Mouse (Mus musculus): ENCODE measurements at regions not wholly inside any gene's neighbourhood (a gene's known extent, or its start where the extent isn't known, plus 50 kb on each side); places are given as distances from the start of the nearest gene placed in this dataset.

DNA sequence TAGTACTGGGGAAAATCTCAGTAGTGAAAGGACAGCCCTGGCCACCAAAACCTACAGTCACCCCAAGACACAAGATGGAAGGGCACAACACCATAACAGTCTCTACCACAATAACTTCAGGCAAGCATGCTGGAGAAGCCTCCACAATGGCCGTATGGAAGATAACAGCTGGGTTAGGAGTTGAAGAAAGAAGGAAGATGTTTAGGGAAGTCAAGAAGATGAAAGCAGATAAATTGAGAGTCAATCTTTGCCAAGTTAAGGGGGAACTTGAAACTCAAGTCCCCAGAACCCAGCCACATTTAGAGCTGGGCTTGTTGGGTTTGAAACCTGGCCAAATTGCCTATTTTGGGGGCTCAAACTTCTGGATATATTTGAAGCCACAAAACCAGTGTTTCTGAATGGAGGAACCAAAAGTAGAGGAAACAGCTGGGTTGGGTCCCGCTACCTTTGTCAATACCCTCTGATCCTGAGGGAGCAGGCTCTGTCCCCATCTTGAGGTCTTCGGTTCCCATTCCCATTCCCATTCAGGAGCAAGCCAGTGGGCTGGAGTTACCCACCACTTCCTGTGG, 147.8 kb downstream of the Cdc5l start:
- DNase-seq: no peak

DNA sequence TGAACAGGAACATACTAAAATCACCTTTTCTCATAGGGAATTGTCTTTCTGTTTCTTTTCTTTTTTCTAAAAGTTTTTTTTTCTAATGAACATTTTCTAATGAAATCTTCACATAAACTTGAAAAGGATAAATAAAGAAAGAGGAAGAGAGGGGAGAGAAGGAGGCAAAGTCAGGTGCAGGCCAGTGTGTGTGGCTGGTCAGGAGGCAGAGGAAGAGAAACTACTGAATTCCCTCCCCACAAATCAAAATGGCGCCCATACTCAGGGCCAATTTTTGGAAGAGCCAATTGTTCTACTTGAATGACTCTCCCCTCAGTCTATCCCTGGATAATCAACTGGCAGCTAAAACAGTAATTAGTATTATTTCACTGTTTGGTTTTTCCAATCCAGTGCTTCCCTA, 152.0 kb downstream of the Cdc5l start:
- DNase-seq: no peak

GRCm38 (mm10) chr17:45279811-45280205, 153.7 kb downstream of the Cdc5l start:
- no peak for DNase-seq

- DNase-seq: no peak
Observed at GRCm38 (mm10) chr17:45279075-45279810, 154.3 kb downstream of the Cdc5l start.

DNA sequence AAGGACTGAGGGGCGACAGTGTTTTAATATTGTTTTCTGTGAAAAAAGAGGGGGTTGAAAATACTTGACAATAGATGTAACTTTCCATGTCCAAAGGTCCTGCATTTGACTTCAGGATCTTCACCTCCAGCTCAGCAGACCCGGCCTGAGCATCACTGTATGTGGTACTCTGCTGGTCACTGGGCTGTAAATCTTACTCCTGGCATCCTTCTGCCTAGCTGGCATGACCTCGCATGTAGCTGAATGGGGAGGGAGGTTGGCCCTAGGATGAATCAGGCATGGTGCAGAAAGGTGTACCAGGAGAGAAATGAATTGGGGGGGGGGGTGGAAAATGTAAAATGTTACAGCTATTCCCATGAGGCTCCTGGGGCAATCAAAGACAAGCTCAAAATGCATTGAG, 156.0 kb downstream of the Cdc5l start:
- no peak for DNase-seq

DNA sequence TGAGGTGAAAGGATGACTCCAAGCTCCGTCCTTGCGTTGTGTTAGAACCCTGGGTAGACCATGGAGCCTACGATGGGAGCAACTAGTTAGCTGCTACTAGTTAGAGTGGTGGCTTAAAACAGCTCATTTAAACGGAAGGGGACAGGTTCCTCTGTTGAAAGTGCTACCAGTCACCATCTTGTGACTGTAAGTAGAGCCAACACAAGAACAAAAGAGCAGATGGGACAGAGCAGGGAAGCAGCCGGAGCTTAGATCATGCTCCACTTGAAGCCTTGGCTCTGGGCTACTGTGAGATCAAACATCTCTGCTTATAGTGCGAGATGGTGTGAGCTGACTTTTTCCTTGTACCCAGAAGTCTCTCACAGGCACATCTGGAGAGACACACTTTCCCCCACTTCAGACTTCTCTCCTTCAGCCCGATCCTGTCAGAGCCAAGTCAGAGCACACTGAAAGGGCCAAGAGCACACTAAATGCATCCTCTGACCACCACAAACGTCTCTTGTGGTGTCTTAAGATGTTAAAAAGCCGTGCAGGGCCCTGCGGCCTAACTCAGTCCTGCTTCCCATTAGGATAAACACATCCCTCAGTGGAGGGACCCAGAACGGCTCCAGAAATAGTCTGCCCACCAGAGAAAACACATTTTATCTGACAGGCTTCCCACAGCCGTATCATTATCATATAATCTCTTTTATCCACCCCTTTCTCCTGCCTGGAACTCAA, 156.7 kb downstream of the Cdc5l start:
- no peak for DNase-seq

DNA sequence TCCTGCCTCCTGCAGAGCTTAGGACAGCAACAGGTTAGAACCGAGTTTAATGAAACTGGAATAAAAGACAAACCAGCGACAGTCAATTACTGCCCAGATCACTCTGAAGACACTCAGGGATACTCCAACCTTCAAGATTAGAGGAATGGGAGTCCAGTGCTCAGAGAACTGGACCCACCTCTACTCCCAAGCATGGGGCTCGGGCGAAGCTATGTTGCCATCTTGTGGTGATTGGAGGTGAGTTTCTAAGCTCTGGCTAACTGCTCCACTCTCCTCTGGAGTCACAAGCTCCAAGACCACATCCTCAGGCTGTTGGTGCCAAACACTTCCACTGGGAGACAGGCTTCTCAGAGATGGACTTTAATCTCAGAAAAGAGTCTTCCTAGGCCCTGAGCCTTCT, 158.6 kb downstream of the Cdc5l start:
- no peak for DNase-seq

- no peak for DNase-seq
Observed at GRCm38 (mm10) chr17:45266776-45267175, 166.8 kb downstream of the Cdc5l start.

DNA sequence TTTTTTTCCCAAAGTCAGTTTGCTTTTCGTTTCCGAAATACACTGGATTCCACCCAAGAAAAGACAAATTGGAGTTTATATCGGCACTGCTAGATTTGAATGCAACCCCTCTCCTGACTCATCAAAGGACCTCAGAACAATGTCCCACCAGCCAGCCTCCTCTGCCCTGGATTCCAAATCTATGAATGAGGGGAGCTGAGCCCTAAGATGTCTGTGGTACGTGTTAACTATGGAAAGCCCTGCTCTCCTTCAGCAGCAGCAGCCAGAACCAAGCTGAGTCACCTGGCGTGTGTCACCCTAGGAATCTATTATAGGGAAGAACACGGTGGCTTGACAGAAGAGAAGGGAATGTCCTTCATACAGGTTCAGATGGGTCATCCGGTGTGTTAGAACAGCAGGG, 167.9 kb downstream of the Cdc5l start:
- no peak for DNase-seq

DNA sequence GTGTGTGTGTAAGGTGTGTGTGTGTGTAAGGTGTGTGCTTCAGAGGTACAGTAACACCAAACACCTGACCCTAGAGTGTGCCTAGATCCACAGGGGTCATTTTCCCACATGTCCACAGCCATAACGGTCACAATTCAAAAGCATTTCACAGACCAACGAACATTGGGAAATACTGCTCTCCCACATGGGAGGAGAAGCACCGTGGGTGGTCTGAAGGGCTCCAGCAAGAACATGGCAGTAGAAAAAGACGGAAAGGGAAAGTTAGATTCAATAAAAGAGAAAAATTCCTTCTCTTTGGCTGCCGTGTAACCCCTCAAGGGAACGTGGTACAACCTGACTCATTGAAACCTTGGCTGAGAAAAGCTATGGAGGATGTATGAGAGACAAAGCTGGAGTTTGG, 169.1 kb downstream of the Cdc5l start:
- DNase-seq: no peak

DNA sequence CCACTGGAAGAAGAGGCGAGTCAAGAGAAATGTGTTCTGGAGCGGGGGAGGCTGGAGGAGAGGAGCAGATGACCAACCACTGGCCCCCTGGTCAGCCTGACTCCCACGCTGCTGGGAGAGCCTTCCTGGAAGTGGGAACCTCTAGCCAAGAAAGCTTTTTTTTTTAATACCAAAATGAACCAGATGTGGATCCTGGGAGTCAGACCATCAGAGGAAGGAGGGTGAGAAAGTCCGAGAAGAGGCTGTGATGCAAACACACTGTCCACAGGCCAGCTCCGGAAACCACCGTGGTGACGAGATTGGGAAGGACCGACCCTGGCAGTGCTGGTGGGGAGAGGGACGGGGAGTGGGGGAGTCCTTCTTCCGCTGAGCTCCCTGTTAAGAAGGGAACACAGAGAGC, 173.1 kb downstream of the Cdc5l start:
- DNase-seq: no peak

- DNase-seq: peak; percentile 8
Observed at GRCm38 (mm10) chr17:45258007-45258406, 175.5 kb downstream of the Cdc5l start.

- no peak for DNase-seq
Observed at GRCm38 (mm10) chr17:45252593-45253230, 180.8 kb downstream of the Cdc5l start.

DNA sequence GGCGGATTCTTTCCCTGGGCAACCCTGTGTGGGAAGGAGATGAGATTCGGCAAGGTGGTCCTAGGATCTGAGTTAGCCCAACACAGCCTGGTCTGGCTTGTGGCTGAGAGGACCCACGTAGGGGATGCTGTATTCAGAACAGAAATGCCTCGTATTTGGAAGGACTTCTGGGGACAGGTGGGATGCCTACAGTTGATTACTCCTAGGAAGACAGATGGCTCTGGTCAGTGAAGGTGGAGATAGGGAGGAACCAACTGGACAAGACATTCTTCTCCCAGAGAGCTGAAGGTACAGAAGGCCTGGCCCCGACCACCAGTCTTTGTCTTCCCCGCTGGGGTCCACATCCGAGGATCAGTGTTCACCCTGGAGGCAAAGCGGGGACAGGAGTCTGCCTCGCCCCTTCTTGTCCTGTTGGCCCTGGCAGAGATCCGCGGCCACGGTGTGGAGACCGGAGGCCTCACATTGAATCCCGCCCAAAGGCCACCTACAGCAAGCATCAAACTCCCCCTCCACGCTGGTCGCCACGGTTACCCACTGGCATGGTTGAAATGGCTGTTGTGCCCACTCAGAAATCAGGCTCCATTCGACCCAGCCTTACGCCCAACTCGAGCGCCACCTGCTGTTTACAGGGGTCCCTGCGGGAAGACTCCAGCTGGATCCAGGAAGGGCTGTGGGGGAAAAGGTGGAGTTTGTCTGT, 182.4 kb downstream of the Cdc5l start:
- peak; percentile 73 for DNase-seq

DNA sequence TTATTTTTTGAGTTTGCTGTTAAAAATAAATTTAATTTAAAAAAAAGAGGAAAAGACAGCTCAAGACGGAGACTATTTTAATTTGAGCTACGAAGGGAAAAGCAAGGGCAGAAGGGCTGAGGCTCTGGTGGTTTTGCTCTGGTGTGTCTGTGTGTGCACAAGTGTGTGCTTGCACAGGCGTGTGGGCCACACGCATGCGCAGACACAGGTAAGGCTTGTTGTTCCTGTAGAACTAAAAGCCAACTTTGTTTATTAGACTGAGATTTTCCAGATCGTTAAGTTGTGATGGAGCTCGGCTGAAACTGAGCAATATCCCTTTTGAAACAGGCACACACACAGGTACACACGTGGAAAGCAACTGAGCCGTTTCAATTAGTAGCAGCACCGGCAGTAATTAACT, 183.1 kb downstream of the Cdc5l start:
- DNase-seq: no peak

- no peak for DNase-seq
Observed at GRCm38 (mm10) chr17:45247142-45248137, 186.1 kb downstream of the Cdc5l start.

GRCm38 (mm10) chr17:45244870-45245269, 188.7 kb downstream of the Cdc5l start:
- no peak for DNase-seq

DNA sequence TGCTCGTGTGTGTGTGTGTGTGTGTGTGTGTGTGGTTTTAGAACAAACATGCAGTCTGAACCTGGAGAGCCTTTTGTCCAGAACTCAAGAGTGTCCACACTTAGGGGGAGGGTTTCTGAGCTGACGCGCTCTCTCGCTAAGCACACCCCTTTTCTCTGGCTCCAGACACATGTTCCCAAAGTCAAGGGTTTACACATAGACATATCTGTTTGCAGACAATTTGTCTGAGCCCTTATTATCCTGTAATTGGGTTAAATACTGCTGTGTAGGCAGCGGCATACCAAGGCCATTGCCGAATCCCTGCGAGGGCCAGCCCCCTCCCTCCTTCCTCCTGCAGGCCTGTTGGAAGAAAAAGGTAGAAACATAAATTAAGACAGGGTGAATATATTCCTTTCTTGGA, 190.4 kb downstream of the Cdc5l start:
- no peak for DNase-seq

GRCm38 (mm10) chr17:45242076-45242475, 191.5 kb downstream of the Cdc5l start:
- DNase-seq: no peak

DNA sequence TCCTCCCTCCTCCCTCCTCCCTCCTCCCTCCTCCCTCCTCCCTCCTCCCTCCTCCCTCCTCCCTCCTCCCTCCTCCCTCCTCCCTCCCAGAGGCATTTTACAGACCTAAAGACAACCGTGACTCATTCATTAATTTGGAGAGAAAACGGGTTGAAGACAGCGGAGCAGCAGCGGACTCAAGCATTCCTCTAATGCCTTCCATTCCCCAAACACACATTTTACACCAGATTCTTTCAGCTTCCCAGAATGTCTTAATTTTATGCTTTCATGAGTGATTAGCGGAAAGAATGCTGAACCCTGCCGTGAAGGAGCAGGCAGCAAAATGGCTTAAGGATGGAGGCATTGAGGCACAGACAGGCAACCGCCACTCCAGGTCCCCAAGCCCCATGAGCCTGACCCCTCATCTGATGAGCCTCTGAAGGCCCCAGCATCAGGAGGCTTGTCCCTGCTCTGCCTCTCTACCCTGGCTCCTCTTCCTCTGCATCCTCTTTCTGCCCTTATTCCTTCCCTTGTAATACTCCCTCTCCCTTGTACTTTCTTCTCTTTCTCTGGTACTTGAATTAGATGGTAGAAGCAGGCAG, 192.5 kb downstream of the Cdc5l start:
- DNase-seq: no peak

GRCm38 (mm10) chr17:45240545-45240944, 193.0 kb downstream of the Cdc5l start:
- DNase-seq: no peak

Data from thymus, postnatal 14 days (tissue).